ENCODE assay signal across 12 mouse cellular contexts in genomic region chr2:126682333-126682732, GRCm38 (mm10). TPM values are rescaled to one million over a fixed set of nuclear protein-coding genes. Genes with fewer than 3 reads are reported as not detected.
DNase-seq lines count a peak whose midpoint lies in the region; ATAC-seq and TF ChIP-seq lines count a peak whose summit lies in the region.
"Had no signal": no experiment of that assay in that cellular context is flagged by ENCODE, and none has a peak within 500 bp of the region (broad histone marks: within the 10 kb centered on the region; RNA-seq: fewer than 3 reads in every experiment).

No protein-coding gene starts in this region.

- WGBS in liver, embryonic 11.5 days = 51% methylated on average over 2 of the region's 2 CpGs
- 38% methylated on average over 2 of the region's 2 CpGs for WGBS in liver, embryonic 12.5 days (ENCODE audit: insufficient replicate concordance)

- H3K27me3 ChIP-seq in liver, embryonic 11.5 days (replicated peaks; ENCODE audit: control insufficient read depth, insufficient read depth, low read length) = no peaks in the 10 kb centered on the region
- no peaks in the 10 kb centered on the region for H3K27me3 ChIP-seq in liver, embryonic 12.5 days (replicated peaks)
- no peaks in the 10 kb centered on the region for H3K27me3 ChIP-seq in megakaryocyte, embryonic 14.5 days (replicated peaks)
- H3K27me3 ChIP-seq: embryonic facial prominence, embryonic 12.5 days; midbrain, embryonic 12.5 days; neural tube, embryonic 13.5 days had no signal

- no peak overlapping the region for H3K9ac ChIP-seq in liver, embryonic 11.5 days (ENCODE audit: low read depth, low read length)
- no peak overlapping the region for H3K9ac ChIP-seq in liver, embryonic 12.5 days
- H3K9ac ChIP-seq: embryonic facial prominence, embryonic 12.5 days; midbrain, embryonic 12.5 days; neural tube, embryonic 13.5 days had no signal

- peaks cover 2% of the 10 kb centered on the region; the same call in 1 of the 2 replicates for H3K36me3 ChIP-seq in liver, embryonic 11.5 days (ENCODE audit: control insufficient read depth, insufficient read depth, low read length)
- peaks cover 21% of the 10 kb centered on the region for H3K36me3 ChIP-seq in liver, embryonic 12.5 days
- peaks cover 25% of the 10 kb centered on the region for H3K36me3 ChIP-seq in megakaryocyte, embryonic 14.5 days (replicated peaks; ENCODE audit: low read length)

- no peak for TF ChIP-seq POLR2A in embryonic fibroblast, embryonic 13.5 days (IDR thresholded peaks at IDR 0.05; ENCODE audit: low read depth, low read length)

- H3K4me2 ChIP-seq in liver, embryonic 11.5 days = peak overlapping the region; percentile 25
- no peak overlapping the region for H3K4me2 ChIP-seq in liver, embryonic 12.5 days
- H3K4me2 ChIP-seq: embryonic facial prominence, embryonic 12.5 days; midbrain, embryonic 12.5 days; neural tube, embryonic 13.5 days had no signal

- intact Hi-C loops in heart, postnatal 10 days (cut with DNase I) = no loop called here

- ATAC-seq in liver, embryonic 11.5 days (replicated peaks; ENCODE audit: low FRiP score) = no peak
- ATAC-seq in liver, embryonic 12.5 days = no peak
- ATAC-seq: inflammation-experienced regulatory T-cells, adult 6 months had no signal

- no peak for DNase-seq in liver, embryonic 11.5 days (ENCODE audit: low spot score)
- DNase-seq in heart, postnatal 10 days = peak; percentile 29 to 30
- DNase-seq in spleen, adult 12 weeks (ENCODE audit: low spot score) = no peak
- no peak for DNase-seq in left cerebral cortex, adult 9 months (ENCODE audit: low spot score in 2 of 2)
- DNase-seq: thymus, postnatal 25 days had no signal

- no peak for TF ChIP-seq CTCF in embryonic fibroblast, embryonic 13.5 days (IDR thresholded peaks at IDR 0.05; ENCODE audit: borderline replicate concordance, insufficient read depth, low read length)

- H3K27ac ChIP-seq in liver, embryonic 11.5 days (ENCODE audit: low read depth, low read length) = no peak overlapping the region
- H3K27ac ChIP-seq in liver, embryonic 12.5 days = no peak overlapping the region
- peak overlapping the region; percentile 51; the same call in 1 of the 2 replicates for H3K27ac ChIP-seq in embryonic fibroblast, embryonic 13.5 days (ENCODE audit: insufficient read depth, low read length)
- H3K27ac ChIP-seq: embryonic facial prominence, embryonic 12.5 days; midbrain, embryonic 12.5 days; neural tube, embryonic 13.5 days had no signal

- H3K4me3 ChIP-seq in liver, embryonic 11.5 days (ENCODE audit: low read depth, low read length) = no peak overlapping the region
- H3K4me3 ChIP-seq in liver, embryonic 12.5 days = no peak overlapping the region
- no peak overlapping the region for H3K4me3 ChIP-seq in embryonic fibroblast, embryonic 13.5 days (ENCODE audit: insufficient read depth, low read length)
- H3K4me3 ChIP-seq in megakaryocyte, embryonic 14.5 days (replicated peaks) = peak overlapping the region; percentile 84
- H3K4me3 ChIP-seq: embryonic facial prominence, embryonic 12.5 days; midbrain, embryonic 12.5 days; neural tube, embryonic 13.5 days had no signal

- no peaks in the 10 kb centered on the region for H3K4me1 ChIP-seq in liver, embryonic 11.5 days (replicated peaks; ENCODE audit: control insufficient read depth, insufficient read depth, low read length)
- peaks cover 8% of the 10 kb centered on the region; the same call in 1 of the 2 replicates for H3K4me1 ChIP-seq in liver, embryonic 12.5 days
- peaks cover 3% of the 10 kb centered on the region for H3K4me1 ChIP-seq in embryonic fibroblast, embryonic 13.5 days (ENCODE audit: control insufficient read depth, insufficient read depth, low read length)
- H3K4me1 ChIP-seq in megakaryocyte, embryonic 14.5 days = peaks cover 45% of the 10 kb centered on the region
- H3K4me1 ChIP-seq: embryonic facial prominence, embryonic 12.5 days; midbrain, embryonic 12.5 days had no signal

- H3K9me3 ChIP-seq in liver, embryonic 11.5 days (ENCODE audit: control insufficient read depth, low read length) = no peaks in the 10 kb centered on the region
- H3K9me3 ChIP-seq in liver, embryonic 12.5 days (replicated peaks) = no peaks in the 10 kb centered on the region
- H3K9me3 ChIP-seq in megakaryocyte, embryonic 14.5 days = no peaks in the 10 kb centered on the region; the same call in 1 of the 2 replicates
- H3K9me3 ChIP-seq: embryonic facial prominence, embryonic 12.5 days had no signal

RNA-seq across cellular contexts. Expression of gene Gabpb1, which starts 6.2 kb away (rescaled TPM):
- polyA plus RNA-seq in liver, embryonic 11.5 days (2014; fragmentation: Nextera tagmentation; extraction: Ambion mirVana) = 41.0 and 46.4 TPM in 2 replicates
- 35.3 and 36.2 TPM in 2 replicates for polyA plus RNA-seq in liver, embryonic 12.5 days (2016; fragmentation: Nextera tagmentation; extraction: Ambion mirVana)
- 37.2 and 44.9 TPM in 2 replicates for polyA plus RNA-seq in embryonic fibroblast, embryonic 13.5 days (2011; ENCODE audit: insufficient read length, low read depth, missing spikeins)
- total RNA-seq in heart, postnatal 10 days (2021) = 10 to 100 TPM; 20.9 to 24.3 TPM
- polyA plus RNA-seq in megakaryocyte, embryonic 14.5 days (2012; ENCODE audit: insufficient read depth, low replicate concordance) = 1.8 and 6.0 TPM in 2 replicates

RNA-seq across cellular contexts. Expression of gene Usp8, which starts 24.8 kb away (rescaled TPM):
- 38.3 and 42.4 TPM in 2 replicates for polyA plus RNA-seq in liver, embryonic 11.5 days (2014; fragmentation: Nextera tagmentation; extraction: Ambion mirVana)
- polyA plus RNA-seq in liver, embryonic 12.5 days (2016; fragmentation: Nextera tagmentation; extraction: Ambion mirVana) = 27.7 TPM in 2 replicates
- polyA plus RNA-seq in embryonic fibroblast, embryonic 13.5 days (2011; ENCODE audit: insufficient read length, low read depth, missing spikeins) = 59.9 and 69.7 TPM in 2 replicates
- total RNA-seq in heart, postnatal 10 days (2021) = 10 to 100 TPM; 32.1 to 36.2 TPM
- 1.3 and 9.7 TPM in 2 replicates for polyA plus RNA-seq in megakaryocyte, embryonic 14.5 days (2012; ENCODE audit: insufficient read depth, low replicate concordance)

Comparison
In these comparisons a context has a peak if more than half of its experiments do, and no peak if none do; other contexts are left out.
1. DNase-seq: peak in heart, postnatal 10 days (2 of 2); none in liver, embryonic 11.5 days (single experiment), spleen, adult 12 weeks (single experiment) and left cerebral cortex, adult 9 months (0 of 2).